Mouse (Mus musculus) right cerebral cortex, postnatal 25 days (tissue): Measurements from ENCODE around the gene Epb41l1.
"Not testable (repeated sequence)": the region's sequence is repeated elsewhere in the genome, so short reads cannot be mapped to it uniquely, and the experiment has no call there.

Source experiments
- DNase-seq: peaks from one replicate; pipeline ENCODE4 v3.0.0; 2022

The Epb41l1 gene

GRCm38 (mm10) chr2:156490176-156490575 lies 69.5 kb downstream of the Epb41l1 start:
- peak; percentile 46 for DNase-seq

- DNase-seq = no peak
Observed at GRCm38 (mm10) chr2:156491796-156492195, 71.1 kb downstream of the Epb41l1 start.

- DNase-seq = no peak
Observed at GRCm38 (mm10) chr2:156493766-156494165, 73.1 kb downstream of the Epb41l1 start.

- DNase-seq = no peak
Observed at GRCm38 (mm10) chr2:156494465-156494864, 73.8 kb downstream of the Epb41l1 start.

GRCm38 (mm10) chr2:156494875-156495274 lies 74.2 kb downstream of the Epb41l1 start:
- no peak for DNase-seq

GRCm38 (mm10) chr2:156496816-156497566 lies 76.3 kb downstream of the Epb41l1 start:
- DNase-seq = no peak

GRCm38 (mm10) chr2:156497915-156498314 lies 77.2 kb downstream of the Epb41l1 start:
- DNase-seq = no peak

GRCm38 (mm10) chr2:156501025-156501424 lies 80.3 kb downstream of the Epb41l1 start:
- DNase-seq = no peak

- no peak for DNase-seq
Observed at GRCm38 (mm10) chr2:156505533-156505932, 84.8 kb downstream of the Epb41l1 start.

GRCm38 (mm10) chr2:156512028-156512427 lies 91.3 kb downstream of the Epb41l1 start:
- DNase-seq = no peak

GRCm38 (mm10) chr2:156512561-156512960 lies 91.9 kb downstream of the Epb41l1 start:
- DNase-seq = no peak

- DNase-seq = no peak
Observed at GRCm38 (mm10) chr2:156515102-156515501, 94.4 kb downstream of the Epb41l1 start.

- peak; percentile 76 for DNase-seq
Observed at GRCm38 (mm10) chr2:156515565-156516185, 95.0 kb downstream of the Epb41l1 start.

- DNase-seq = not testable (repeated sequence)
Observed at GRCm38 (mm10) chr2:156516678-156517077, 96.0 kb downstream of the Epb41l1 start.

- DNase-seq = no peak
Observed at GRCm38 (mm10) chr2:156518306-156518705, 97.6 kb downstream of the Epb41l1 start.

GRCm38 (mm10) chr2:156519584-156519983 lies 98.9 kb downstream of the Epb41l1 start:
- DNase-seq = no peak

GRCm38 (mm10) chr2:156522994-156523393 lies 102.3 kb downstream of the Epb41l1 start:
- no peak for DNase-seq

- DNase-seq = no peak
Observed at GRCm38 (mm10) chr2:156524078-156524477, 103.4 kb downstream of the Epb41l1 start.

GRCm38 (mm10) chr2:156529726-156530125 lies 109.0 kb downstream of the Epb41l1 start:
- DNase-seq = no peak

GRCm38 (mm10) chr2:156533160-156533559 lies 112.5 kb downstream of the Epb41l1 start:
- DNase-seq = no peak

GRCm38 (mm10) chr2:156538817-156539555 lies 118.3 kb downstream of the Epb41l1 start:
- DNase-seq = no peak

GRCm38 (mm10) chr2:156540991-156541390 lies 120.3 kb downstream of the Epb41l1 start:
- no peak for DNase-seq

GRCm38 (mm10) chr2:156542410-156542809 lies 121.7 kb downstream of the Epb41l1 start:
- no peak for DNase-seq

- DNase-seq = no peak
Observed at GRCm38 (mm10) chr2:156543804-156544203, 123.1 kb downstream of the Epb41l1 start.
